Mouse (Mus musculus) bone marrow, adult 2 months (tissue): Measurements from ENCODE around the gene Gm5105.

Experiments used
- CTCF ChIP-seq: fragments of 200-500 bp; IDR thresholded peaks from 2 replicates; pipeline ENCODE4 v1.5.1; 2011; ENCODE audit warnings: low read length, control low read depth; ENCODE audit not compliant: control insufficient read depth, insufficient read depth
- POLR2A ChIP-seq: fragments of 200-500 bp; IDR thresholded peaks from 2 replicates; pipeline ENCODE4 v1.6.1; 2011; ENCODE audit warnings: low read depth, mild to moderate bottlenecking, control low read depth, low read length, borderline replicate concordance; ENCODE audit not compliant: control insufficient read depth

DNA sequence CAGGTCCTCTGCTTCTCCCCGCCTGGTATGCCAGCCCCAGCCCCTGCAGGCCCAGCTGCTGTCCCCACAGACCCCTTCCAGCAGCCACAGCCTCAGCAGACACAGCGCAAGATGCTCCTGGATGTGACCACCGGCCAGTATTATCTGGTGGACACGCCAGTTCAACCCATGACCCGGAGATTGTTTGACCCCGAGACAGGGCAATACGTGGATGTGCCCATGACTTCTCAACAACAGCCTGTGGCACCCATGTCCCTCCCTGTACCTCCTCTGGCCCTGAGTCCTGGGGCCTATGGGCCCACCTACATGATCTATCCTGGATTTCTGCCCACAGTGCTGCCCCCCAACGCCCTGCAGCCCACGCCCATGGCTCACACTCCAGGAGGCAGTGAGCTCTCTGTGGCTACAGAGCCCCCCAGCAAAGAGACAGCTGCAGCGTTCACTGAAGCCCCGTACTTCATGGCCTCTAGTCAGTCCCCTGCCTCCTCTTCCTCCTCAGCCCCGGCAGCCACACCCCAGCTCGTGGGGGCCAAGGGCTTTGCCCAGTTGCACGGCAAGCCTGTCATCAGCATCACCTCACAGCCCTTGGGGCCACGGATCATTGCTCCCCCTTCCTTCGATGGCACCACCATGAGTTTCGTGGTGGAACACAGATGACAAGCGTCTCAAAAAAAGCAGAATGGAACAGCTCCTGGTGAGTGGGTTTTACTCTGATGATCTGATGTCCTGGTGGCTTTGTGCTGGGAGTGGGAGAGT, 2.7 kb upstream of the Gm5105 start:
- TF ChIP-seq CTCF (no peak), POLR2A (no peak)
